Mouse (Mus musculus): ENCODE measurements around the gene Ulk2.
A peak's percentile ranks its signal among the peaks of the same experiment; 100 is the strongest.

Ulk2 gene

GRCm38 (mm10) chr11:61761584-61762407 lies 93.1 kb downstream of the Ulk2 start, which contains the start of gene Prpsap2:
TSS of gene Prpsap2 (minus strand) at chr11:61762088.
- peak; percentile 96 for DNase-seq (ENCODE audit: low read depth, low spot score)

GRCm38 (mm10) chr11:61760518-61760917 lies 94.4 kb downstream of the Ulk2 start:
- no peak for DNase-seq (ENCODE audit: low read depth, low spot score)

- DNase-seq (ENCODE audit: low read depth, low spot score): no peak
These were observed 97.7 kb downstream of the Ulk2 start for GRCm38 (mm10) chr11:61757151-61757550.

DNA sequence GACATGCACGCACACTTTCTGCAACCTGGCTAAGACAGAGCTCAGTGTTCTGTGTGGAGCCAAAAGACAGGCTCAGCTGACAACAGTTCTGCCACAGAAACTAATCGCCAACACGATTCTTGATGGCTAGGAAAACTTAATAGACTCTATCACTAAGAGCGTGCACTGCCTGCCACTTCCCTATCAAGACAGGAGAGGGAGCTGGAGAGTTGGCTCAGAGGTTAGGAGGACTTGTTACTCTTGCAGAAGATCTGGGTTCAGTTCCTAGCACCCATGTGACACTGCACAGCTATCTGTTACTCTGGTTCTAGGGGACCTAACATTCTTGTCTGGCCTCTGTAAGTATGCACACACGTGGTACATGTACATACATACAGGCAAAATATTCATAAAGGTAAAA lies 103.3 kb downstream of the Ulk2 start:
- DNase-seq (ENCODE audit: low read depth, low spot score): no peak

DNA sequence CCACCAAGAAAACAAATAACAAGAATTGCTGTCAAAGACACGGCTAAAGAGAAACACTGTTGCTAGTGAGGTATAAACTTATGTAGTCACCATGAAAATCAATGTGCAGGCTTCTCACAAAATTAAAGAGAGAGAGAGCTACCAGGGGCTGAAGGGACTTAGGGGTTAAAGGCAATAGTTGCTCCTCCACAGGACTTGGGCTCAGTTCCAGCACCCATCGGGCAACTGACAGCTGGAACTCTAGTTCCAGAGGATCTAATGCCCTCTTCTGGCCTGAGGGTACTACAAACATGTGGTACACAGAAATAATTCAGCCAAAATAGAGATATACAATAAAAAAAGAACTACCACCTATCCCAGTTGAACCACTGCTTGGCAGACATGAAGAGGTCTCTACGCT lies 107.7 kb downstream of the Ulk2 start:
- no peak for DNase-seq (ENCODE audit: low read depth, low spot score)

- DNase-seq (ENCODE audit: low read depth, low spot score): no peak
These were observed 109.1 kb downstream of the Ulk2 start for GRCm38 (mm10) chr11:61745781-61746180.

DNA sequence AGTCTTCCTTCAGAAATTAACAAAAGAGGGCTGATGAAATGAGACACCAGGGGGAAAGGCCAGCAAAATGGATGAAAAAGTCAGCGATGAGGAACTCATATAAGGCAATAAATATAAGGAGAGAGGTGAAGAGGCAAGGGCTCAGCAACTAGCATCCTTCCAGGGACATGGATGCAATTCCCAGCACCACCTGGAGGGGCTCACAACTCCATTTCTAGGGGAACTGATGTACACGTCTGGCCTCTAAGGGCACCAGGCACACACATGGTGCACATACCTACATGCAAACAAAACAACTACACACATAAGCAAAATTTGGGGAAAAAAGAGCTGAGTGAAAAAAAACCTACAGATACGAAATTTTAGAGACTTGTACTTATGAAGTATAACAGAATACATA lies 110.4 kb downstream of the Ulk2 start:
- DNase-seq (ENCODE audit: low read depth, low spot score): no peak

DNA sequence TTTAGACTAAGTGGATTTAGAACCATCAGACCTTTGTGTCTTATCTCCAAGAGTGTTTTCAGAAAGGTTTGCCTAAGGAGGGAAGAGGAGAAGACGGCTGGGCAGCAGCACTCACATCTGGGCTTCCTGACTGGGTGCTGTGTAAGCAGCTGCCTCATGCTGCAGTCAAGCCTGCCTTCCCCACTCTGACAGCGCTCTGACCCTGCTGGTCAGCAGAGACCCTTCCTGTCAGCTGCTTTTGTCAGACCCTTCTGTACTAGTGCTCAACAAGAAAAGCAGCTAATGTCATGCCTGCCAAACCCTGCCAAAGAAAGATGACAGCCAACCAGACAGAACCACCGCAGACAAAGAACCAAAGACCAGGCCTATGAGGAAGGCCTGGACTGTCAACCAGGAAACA lies 111.1 kb downstream of the Ulk2 start:
- no peak for DNase-seq (ENCODE audit: low read depth, low spot score)

DNA sequence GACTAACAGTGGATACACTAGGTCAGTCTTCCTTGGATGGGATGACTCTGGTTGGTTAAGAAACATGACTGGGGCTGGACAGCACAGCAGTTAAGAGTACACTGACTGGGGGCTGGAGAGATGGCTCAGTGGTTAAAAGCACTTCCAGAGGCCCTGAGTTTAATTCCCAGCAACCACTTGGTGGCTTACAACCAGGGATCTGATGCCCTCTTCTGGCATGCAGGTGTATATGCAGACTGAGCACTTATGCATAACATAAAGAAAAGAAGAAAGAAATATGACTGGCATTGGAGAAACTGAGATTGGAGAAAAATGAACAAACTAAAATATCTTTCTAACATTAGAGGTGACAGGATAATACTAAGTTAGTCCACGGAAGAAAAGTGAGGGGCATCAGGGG lies 114.4 kb downstream of the Ulk2 start:
- DNase-seq (ENCODE audit: low read depth, low spot score): no peak

DNA sequence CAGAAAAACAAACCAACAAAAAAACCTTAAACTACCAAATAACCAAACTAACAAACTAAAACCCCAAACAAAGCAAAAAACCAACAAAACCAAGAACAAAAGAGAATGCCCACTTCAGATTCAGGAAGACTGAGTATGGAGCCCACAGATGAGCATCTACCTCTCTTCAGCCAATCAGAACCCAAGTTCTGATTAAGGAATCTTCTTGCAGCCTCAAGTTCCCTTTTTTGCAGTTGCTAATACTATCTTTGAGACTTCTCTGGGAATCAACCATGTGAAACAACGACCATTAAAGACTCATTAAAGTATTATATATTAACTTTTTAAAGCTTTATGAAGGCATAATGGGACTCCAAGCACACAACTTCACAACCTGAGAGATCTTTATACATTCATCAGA lies 117.6 kb downstream of the Ulk2 start:
- DNase-seq (ENCODE audit: low read depth, low spot score): no peak

GRCm38 (mm10) chr11:61732672-61733071 lies 122.2 kb downstream of the Ulk2 start:
- DNase-seq (ENCODE audit: low read depth, low spot score): no peak

GRCm38 (mm10) chr11:61728037-61728436 lies 126.8 kb downstream of the Ulk2 start:
- DNase-seq (ENCODE audit: low read depth, low spot score): no peak

All from forelimb bud, embryonic 11.5 days (tissue).